Mouse (Mus musculus) cerebellum, adult 18-20 months (tissue): ENCODE measurements at regions not wholly inside any gene's neighbourhood (a gene's known extent, or its start where the extent isn't known, plus 50 kb on each side); places are given as distances from the start of the nearest gene placed in this dataset.

Experiments used
- DNase-seq, 2 experiments: peaks; one replicate each; pipeline ENCODE4 v3.0.0; 2021

DNA sequence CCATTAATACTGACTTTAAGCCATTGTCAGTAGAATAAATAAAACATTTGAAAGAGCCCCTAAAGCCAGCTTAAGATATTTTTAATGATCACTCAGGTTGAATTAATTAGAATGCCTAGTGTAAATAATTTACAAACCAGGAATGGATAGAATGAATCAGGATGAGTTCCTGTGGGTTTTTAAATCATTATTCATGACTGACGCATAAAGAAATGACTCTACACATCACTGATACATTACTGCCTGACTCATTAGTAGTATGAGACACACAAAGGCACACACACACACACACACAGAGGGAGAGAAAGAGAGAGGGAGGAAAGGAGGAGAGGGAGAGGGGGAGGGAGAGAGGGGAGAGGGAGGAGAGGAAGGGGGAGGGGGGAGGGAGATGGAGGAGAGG, 612.0 kb downstream of the Ipmk start:
- no peak for DNase-seq

DNA sequence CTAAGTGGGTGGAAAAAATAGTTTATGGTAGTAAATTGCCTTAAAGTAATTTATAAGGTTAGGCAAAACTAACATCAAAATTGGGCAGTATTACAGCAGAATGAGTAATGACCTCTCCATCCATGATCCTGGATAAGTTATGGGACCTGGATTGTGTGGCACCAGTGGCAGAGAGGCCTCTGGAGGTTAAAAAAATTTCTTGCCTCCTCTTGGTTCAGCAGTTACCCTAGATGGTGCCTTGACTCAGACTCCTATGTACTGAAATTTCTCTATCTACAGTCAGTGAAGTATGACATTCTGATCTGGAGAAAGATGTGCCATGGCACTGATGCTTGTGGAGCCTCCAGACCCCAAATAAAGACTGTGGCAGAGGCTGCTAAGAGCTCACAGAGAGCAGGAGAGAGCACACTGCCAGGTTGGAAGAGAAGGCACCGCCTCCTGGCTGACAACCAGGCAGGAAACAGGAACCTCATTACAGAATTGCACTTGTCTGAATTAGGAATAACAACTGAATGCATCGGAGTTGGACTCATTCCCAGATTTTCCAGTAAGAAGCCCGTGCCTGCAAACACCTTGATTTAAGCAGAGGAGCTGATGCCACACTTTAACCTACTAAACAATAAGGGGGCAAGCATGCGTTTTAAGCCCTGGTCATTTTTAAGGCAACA, 613.0 kb downstream of the Ipmk start:
- DNase-seq = peak; percentile 3 to 22

DNA sequence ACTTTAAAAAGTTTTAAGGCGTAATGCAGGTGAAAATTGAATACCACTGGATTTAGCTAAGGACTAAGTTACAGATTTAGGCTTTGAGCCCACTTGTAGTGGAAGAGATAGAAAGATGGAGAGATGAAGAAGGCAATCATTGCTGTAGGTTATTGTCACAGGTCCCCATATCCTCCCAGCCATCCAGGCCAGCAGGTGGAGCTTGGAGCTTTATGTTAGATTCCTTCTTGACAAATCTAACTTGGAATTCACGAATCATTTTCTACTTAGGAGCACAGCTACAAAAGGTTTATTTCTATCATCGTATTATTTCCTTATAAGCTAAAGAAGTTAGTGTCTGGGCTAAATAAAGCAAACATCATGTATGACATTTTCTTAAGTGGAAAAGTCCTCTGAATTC, 630.5 kb downstream of the Ipmk start:
- DNase-seq = no peak

DNA sequence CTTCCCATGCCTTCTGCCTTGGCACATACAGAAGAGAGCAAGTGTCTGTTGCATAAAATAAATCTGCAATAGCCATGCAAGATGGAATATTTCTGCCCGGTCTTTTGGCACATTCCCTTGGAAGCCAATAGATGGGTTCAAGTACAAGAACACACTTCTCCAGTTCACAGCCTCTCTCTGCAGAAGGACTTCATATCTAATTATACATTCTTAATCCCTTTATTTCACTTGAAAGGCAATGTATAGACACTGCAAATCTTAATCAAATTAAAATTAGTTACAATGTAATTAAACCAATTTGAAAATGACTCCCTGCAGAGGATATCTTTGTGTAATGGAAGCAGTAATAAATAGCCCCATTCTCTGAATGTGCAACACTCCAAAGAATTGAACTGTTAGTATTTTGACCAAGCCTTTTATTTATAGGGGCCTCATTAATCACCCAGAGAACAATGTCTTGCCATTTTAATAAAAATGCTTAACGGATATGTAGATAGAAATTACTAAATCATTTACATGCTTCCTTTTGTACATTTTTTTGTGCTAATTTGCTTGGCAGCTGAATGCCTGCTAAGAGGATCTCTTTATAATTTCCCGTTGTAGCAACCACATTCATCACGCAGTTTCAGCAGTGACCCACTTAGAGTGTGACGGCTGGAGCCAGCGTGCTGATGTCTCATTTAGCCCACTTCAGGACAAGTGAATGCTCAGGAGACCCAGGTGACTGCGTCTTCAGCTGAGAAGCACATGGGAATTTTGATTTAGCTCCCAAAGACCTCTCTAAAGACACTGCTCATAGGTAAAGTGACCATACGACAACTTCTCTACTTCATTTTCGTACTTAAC, 651.5 kb upstream of the Zwint start:
- DNase-seq = no peak
